Mouse (Mus musculus): ENCODE measurements around the gene Slc7a8.

Slc7a8 gene

DNA sequence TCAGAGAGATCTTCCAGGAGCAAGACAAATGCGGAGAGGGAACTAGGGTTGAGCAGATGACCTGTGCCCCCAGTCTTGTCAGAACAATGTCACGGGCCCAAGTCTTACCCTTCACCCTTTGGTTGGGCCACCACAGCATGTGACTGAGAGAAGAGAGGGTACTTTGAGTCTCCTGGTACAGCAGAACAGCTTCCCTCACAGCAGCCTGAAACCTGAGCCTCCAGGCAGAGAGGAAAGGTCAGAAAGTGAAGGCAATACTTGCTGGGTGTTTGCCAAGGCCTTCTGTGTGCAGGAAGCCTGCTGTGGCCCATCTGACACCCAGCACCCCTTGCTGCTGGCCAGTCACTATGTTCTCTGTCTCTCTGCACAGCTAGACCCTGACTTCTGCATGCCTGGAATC, 39.4 kb downstream of the Slc7a8 start:
- no peaks in the 10 kb centered on the region for H3K9me3 ChIP-seq (ENCODE audit: low read length)
- TF ChIP-seq NANOG (IDR thresholded peaks at IDR 0.05; ENCODE audit: borderline replicate concordance, low read length) (no peak), CTCF (conservative IDR thresholded peaks at IDR 0.05; ENCODE audit: low read length) (no peak), POU5F1 (IDR thresholded peaks at IDR 0.05; ENCODE audit: borderline replicate concordance, low read length) (no peak)
- H3K36me3 ChIP-seq (ENCODE audit: insufficient read depth, low read length) = no peaks in the 10 kb centered on the region
- H3K4me1 ChIP-seq (replicated peaks; ENCODE audit: low read depth, low read length) = peaks cover 3% of the 10 kb centered on the region; the same call in 1 of the 2 replicates
- peaks cover 15% of the 10 kb centered on the region for H3K27me3 ChIP-seq (ENCODE audit: insufficient read depth, low read length)
- no peak overlapping the region for H3K4me3 ChIP-seq (replicated peaks; ENCODE audit: low read length)

DNA sequence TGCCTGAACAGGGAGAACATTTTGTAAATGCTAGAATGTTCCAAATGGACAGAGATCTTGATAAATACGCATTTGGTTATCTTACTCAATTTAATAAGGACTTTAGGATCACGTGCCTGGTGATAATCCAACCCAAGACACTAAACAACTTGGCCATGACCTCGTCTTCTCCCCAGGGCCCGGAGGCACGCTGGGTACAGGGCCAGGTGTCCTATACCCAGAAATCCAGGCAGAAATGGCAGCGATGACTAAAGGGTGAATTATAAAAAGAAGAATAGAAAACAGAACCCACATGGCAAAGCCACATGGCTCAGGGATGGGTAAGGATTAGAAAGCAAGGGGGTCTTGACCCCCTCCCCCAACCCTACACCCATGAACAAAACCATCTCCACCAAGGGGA, 40.0 kb downstream of the Slc7a8 start:
- H3K4me1 ChIP-seq (replicated peaks; ENCODE audit: low read depth, low read length) = 0 out of 2 replicates have a peak, but pooled peaks cover 3% of the 10 kb centered on the region
- H3K27me3 ChIP-seq (ENCODE audit: insufficient read depth, low read length) = peaks cover 10% of the 10 kb centered on the region
- no peaks in the 10 kb centered on the region for H3K36me3 ChIP-seq (ENCODE audit: insufficient read depth, low read length)
- no peaks in the 10 kb centered on the region for H3K9me3 ChIP-seq (ENCODE audit: low read length)
- TF ChIP-seq CTCF (conservative IDR thresholded peaks at IDR 0.05; ENCODE audit: low read length) = no peak
- H3K4me3 ChIP-seq (replicated peaks; ENCODE audit: low read length) = no peak overlapping the region

GRCm38 (mm10) chr14:54737634-54738033, 44.1 kb downstream of the Slc7a8 start:
- TF ChIP-seq NANOG (IDR thresholded peaks at IDR 0.05; ENCODE audit: borderline replicate concordance, low read length) (no peak), CTCF (conservative IDR thresholded peaks at IDR 0.05; ENCODE audit: low read length) (no peak), POU5F1 (IDR thresholded peaks at IDR 0.05; ENCODE audit: borderline replicate concordance, low read length) (no peak)

DNA sequence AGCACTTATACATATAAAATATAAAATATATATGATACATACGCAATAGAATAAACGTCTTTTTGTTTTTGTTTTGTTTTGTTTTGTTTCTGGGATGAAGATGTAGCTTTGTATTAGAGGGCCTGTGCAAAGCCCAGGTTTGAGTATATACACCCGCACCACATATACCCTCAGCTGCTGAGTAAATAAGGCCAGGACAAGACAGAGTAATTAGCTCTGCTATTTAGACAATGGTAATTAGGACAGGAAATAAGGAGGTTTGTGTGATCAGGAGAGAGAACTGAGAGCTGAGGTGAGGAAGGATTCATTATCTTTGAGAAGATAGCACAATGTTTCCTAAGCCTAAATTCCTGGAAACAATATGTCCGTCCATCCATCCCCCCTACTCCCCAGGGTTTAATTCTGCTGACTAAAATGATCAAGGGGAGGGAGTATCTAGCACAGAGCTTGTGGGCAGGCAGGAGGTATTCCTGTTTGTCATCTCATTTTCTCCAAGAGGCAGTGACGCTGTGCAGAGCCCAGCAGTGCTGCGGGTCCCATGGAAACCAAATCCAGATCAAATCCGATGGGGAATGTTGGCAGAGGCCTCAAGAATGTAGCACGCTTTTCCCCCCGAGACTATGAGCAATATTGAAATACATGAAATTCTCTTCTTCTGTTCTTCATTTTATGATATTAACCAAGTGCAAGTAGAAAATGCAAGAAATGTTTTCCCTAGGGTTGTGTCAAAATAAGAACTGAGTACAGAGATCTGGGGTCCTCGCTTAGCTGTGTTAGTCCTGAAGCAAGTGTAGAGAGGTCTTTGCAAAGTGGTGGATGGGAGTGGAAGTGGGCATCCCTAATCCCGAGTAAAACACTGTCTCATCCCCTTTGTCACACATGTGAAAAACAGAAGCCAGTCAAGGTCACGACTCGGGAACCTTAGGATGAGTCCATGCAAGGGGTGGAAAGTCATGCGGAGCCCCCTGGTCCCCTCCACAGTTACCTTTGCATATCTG, 44.9 kb downstream of the Slc7a8 start:
- Histone ChIP-seq H3K36me3 (ENCODE audit: insufficient read depth, low read length) (no peaks in the 10 kb centered on the region), H3K27me3 (ENCODE audit: insufficient read depth, low read length) (0 out of 2 replicates have a peak, but pooled peaks cover 9% of the 10 kb centered on the region), H3K9me3 (ENCODE audit: low read length) (no peaks in the 10 kb centered on the region), H3K4me1 (replicated peaks; ENCODE audit: low read depth, low read length) (no peaks in the 10 kb centered on the region), H3K4me3 (replicated peaks; ENCODE audit: low read length) (no peak overlapping the region)
- no peak for TF ChIP-seq POU5F1 (IDR thresholded peaks at IDR 0.05; ENCODE audit: borderline replicate concordance, low read length)
- no peak for TF ChIP-seq CTCF (conservative IDR thresholded peaks at IDR 0.05; ENCODE audit: low read length)
- no peak for TF ChIP-seq NANOG (IDR thresholded peaks at IDR 0.05; ENCODE audit: borderline replicate concordance, low read length)

More at GRCm38 (mm10) chr14:54737634-54738033, 44.1 kb downstream of the Slc7a8 start:
- Histone ChIP-seq H3K27me3 (ENCODE audit: insufficient read depth, low read length) (0 out of 2 replicates have a peak, but pooled peaks cover 10% of the 10 kb centered on the region), H3K4me1 (replicated peaks; ENCODE audit: low read depth, low read length) (no peaks in the 10 kb centered on the region), H3K4me3 (replicated peaks; ENCODE audit: low read length) (no peak overlapping the region), H3K9me3 (ENCODE audit: low read length) (no peaks in the 10 kb centered on the region), H3K36me3 (ENCODE audit: insufficient read depth, low read length) (no peaks in the 10 kb centered on the region)

GRCm38 (mm10) chr14:54735221-54735620, 46.5 kb downstream of the Slc7a8 start:
- TF ChIP-seq POU5F1 (IDR thresholded peaks at IDR 0.05; ENCODE audit: borderline replicate concordance, low read length) (no peak), NANOG (IDR thresholded peaks at IDR 0.05; ENCODE audit: borderline replicate concordance, low read length) (no peak), CTCF (conservative IDR thresholded peaks at IDR 0.05; ENCODE audit: low read length) (no peak)

GRCm38 (mm10) chr14:54734004-54734403, 47.7 kb downstream of the Slc7a8 start:
- no peak overlapping the region for H3K4me3 ChIP-seq (replicated peaks; ENCODE audit: low read length)
- peaks cover 1% of the 10 kb centered on the region; the same call in 1 of the 2 replicates for H3K4me1 ChIP-seq (replicated peaks; ENCODE audit: low read depth, low read length)
- no peaks in the 10 kb centered on the region for H3K9me3 ChIP-seq (ENCODE audit: low read length)
- TF ChIP-seq CTCF (conservative IDR thresholded peaks at IDR 0.05; ENCODE audit: low read length) (no peak), POU5F1 (IDR thresholded peaks at IDR 0.05; ENCODE audit: borderline replicate concordance, low read length) (no peak), NANOG (IDR thresholded peaks at IDR 0.05; ENCODE audit: borderline replicate concordance, low read length) (no peak)
- no peaks in the 10 kb centered on the region for H3K36me3 ChIP-seq (ENCODE audit: insufficient read depth, low read length)
- H3K27me3 ChIP-seq (ENCODE audit: insufficient read depth, low read length) = 0 out of 2 replicates have a peak, but pooled peaks cover 11% of the 10 kb centered on the region

More at GRCm38 (mm10) chr14:54735221-54735620, 46.5 kb downstream of the Slc7a8 start:
- no peaks in the 10 kb centered on the region for H3K36me3 ChIP-seq (ENCODE audit: insufficient read depth, low read length)
- no peak overlapping the region for H3K4me3 ChIP-seq (replicated peaks; ENCODE audit: low read length)
- H3K27me3 ChIP-seq (ENCODE audit: insufficient read depth, low read length) = 0 out of 2 replicates have a peak, but pooled peaks cover 11% of the 10 kb centered on the region
- no peaks in the 10 kb centered on the region for H3K4me1 ChIP-seq (replicated peaks; ENCODE audit: low read depth, low read length)
- H3K9me3 ChIP-seq (ENCODE audit: low read length) = no peaks in the 10 kb centered on the region

DNA sequence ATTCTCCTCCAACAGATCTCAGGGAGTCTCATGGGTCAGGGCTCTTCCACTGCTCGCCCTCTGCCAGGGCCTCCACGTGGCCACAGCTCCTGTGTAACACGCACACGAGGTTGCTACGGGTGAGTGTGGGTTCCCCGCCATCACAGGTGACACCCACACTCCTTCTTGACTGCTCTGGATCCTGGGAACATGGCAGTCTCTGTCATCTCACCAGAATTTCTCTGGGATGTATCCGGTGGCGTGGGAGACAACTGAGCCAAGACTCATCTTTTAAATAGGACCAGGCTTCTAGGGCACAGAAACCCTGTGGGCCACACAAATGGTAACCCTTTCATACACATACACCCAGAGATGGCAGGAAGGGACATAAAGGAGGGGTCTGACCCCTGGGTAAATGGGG, 49.5 kb downstream of the Slc7a8 start:
- peaks cover 4% of the 10 kb centered on the region; the same call in 1 of the 2 replicates for H3K4me1 ChIP-seq (replicated peaks; ENCODE audit: low read depth, low read length)
- H3K9me3 ChIP-seq (ENCODE audit: low read length) = no peaks in the 10 kb centered on the region
- H3K27me3 ChIP-seq (ENCODE audit: insufficient read depth, low read length) = 0 out of 2 replicates have a peak, but pooled peaks cover 11% of the 10 kb centered on the region
- TF ChIP-seq NANOG (IDR thresholded peaks at IDR 0.05; ENCODE audit: borderline replicate concordance, low read length) (no peak), POU5F1 (IDR thresholded peaks at IDR 0.05; ENCODE audit: borderline replicate concordance, low read length) (no peak), CTCF (conservative IDR thresholded peaks at IDR 0.05; ENCODE audit: low read length) (no peak)
- no peaks in the 10 kb centered on the region for H3K36me3 ChIP-seq (ENCODE audit: insufficient read depth, low read length)
- no peak overlapping the region for H3K4me3 ChIP-seq (replicated peaks; ENCODE audit: low read length)

DNA sequence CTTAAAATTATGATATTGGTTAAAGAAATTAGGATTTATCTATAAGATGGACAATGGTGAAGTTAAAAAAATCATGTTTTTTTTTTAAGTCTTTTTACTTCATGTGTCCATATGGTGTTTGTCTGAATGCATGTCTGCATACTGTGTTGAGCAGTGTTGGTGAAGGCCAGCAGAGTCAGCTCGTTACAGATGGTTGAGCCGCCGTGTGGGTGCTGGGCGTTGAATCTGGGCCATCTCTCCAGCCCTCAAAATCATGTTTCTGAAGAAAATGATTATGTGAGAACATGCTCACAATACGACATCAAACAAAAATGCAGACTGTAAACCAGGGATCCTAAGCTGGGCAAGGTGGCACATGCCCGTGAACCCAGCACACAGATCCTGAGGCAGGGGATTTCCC, 51.4 kb downstream of the Slc7a8 start:
- TF ChIP-seq POU5F1 (IDR thresholded peaks at IDR 0.05; ENCODE audit: borderline replicate concordance, low read length) (no peak), CTCF (conservative IDR thresholded peaks at IDR 0.05; ENCODE audit: low read length) (no peak), NANOG (IDR thresholded peaks at IDR 0.05; ENCODE audit: borderline replicate concordance, low read length) (no peak)
- Histone ChIP-seq H3K36me3 (ENCODE audit: insufficient read depth, low read length) (no peaks in the 10 kb centered on the region), H3K4me3 (replicated peaks; ENCODE audit: low read length) (no peak overlapping the region), H3K4me1 (replicated peaks; ENCODE audit: low read depth, low read length) (peaks cover 4% of the 10 kb centered on the region; the same call in 1 of the 2 replicates), H3K27me3 (ENCODE audit: insufficient read depth, low read length) (0 out of 2 replicates have a peak, but pooled peaks cover 11% of the 10 kb centered on the region), H3K9me3 (ENCODE audit: low read length) (peaks cover 17% of the 10 kb centered on the region)

Data from E14TG2a.4 (cell line).